Mouse (Mus musculus) spleen, adult 2 months (tissue): Measurements from ENCODE around the gene Bcar3. TPM values are rescaled to one million over a fixed set of nuclear protein-coding genes. Genes with fewer than 3 reads are reported as not detected.

Experiments
- DNase-seq, 2 experiments: peaks; one replicate each; pipeline versions ENCODE4 v3.0.0 to v3.0.0-alpha.2; 2012 to 2021; ENCODE audit warnings: low spot score in 2 of 2, low read depth in 1 of 2
- H3K27ac ChIP-seq: fragments of 200-500 bp; 2 replicates; pipeline ENCODE4 v1.5.1; 2012; ENCODE audit warnings: low read length, inconsistent platforms; ENCODE audit not compliant: insufficient read depth
- H3K27me3 ChIP-seq: fragments of 200-500 bp; 2 replicates; pipeline ENCODE4 v1.6.1; 2012; ENCODE audit warnings: mild to moderate bottlenecking, moderate library complexity, low read length, inconsistent platforms; ENCODE audit not compliant: control insufficient read depth, insufficient read depth
- H3K36me3 ChIP-seq: fragments of 200-500 bp; 2 replicates; pipeline ENCODE4 v1.6.1; 2012; ENCODE audit warnings: mild to moderate bottlenecking, low read length, inconsistent platforms; ENCODE audit not compliant: control insufficient read depth, insufficient read depth
- H3K4me1 ChIP-seq: fragments of 200-500 bp; 2 replicates; pipeline ENCODE4 v1.6.1; 2011; ENCODE audit warnings: inconsistent platforms; ENCODE audit not compliant: control insufficient read depth, insufficient read depth, insufficient read length
- H3K4me3 ChIP-seq: fragments of 200-500 bp; 2 replicates; pipeline ENCODE4 v1.5.1; 2011; ENCODE audit warnings: mild to moderate bottlenecking, inconsistent platforms; ENCODE audit not compliant: insufficient read depth, insufficient read length; ENCODE audit errors: extremely low read depth
- CTCF ChIP-seq: fragments of 200-500 bp; IDR thresholded peaks from 2 replicates; pipeline ENCODE4 v1.5.1; 2011; ENCODE audit warnings: mild to moderate bottlenecking, inconsistent platforms; ENCODE audit not compliant: insufficient read depth, insufficient read length, insufficient replicate concordance; ENCODE audit errors: extremely low read depth
- POLR2A ChIP-seq: fragments of 200-500 bp; IDR thresholded peaks from 2 replicates; pipeline ENCODE4 v1.6.1; 2011; ENCODE audit warnings: low read depth, low read length, inconsistent platforms
- WGBS: fragments of 180-500 bp; shearing (Covaris S2); methylation state at CpG from one replicate; pipeline ENCODE4 v1.1.7; 2018; 5-methylcytosine and 5-hydroxymethylcytosine counted together
- polyA plus RNA-seq: library from polyadenylated mRNA; depleted of rRNA; stranded (reverse); fragments of >200 nt; gene quantifications from 2 replicates; pipeline ENCODE4 v1.2.3, GENCODE M21; 2012

Bcar3 gene
- polyA plus RNA-seq, 1 experiment, result 54.4 TPM

DNA sequence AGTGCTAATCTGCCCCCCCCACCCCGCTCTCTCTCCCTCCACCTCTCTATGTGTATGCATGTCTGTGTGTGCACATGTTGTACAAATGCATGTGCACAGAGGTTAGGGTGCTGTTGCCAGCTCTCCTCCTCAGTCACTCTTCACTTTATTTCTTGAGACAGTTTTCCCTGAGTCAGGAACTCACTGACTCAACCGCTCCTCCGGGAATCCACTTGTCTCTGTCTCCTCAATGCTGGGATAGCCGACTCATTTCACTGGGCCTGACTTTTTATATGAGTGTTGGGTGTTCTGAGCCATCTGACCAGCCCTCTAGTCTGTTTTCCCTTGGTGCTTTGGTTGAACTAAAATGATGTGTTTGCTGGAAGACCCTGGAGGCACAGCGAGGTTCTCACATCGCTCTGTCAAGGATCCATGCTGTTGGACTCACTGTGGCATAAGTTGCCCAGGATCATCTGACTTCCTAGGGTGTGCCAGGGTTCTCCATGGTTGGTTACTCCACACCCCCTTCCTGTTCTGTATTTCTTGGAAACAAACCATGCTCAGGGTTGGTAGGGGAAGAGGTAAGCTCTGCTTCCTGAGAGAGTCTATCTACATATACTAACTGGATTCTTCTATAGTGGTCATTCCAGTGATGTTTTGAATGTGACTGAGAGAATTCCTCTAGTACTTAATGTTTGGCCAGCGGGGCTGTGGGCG is 77.9 kb downstream of the Bcar3 start:
- no peaks in the 10 kb centered on the region for H3K27me3 ChIP-seq
- H3K36me3 ChIP-seq, result no peaks in the 10 kb centered on the region
- H3K4me1 ChIP-seq, result peaks cover 22% of the 10 kb centered on the region
- no peak overlapping the region for H3K4me3 ChIP-seq
- no peak overlapping the region for H3K27ac ChIP-seq
- no peak for DNase-seq
- TF ChIP-seq CTCF (no peak), POLR2A (no peak)
- 90% methylated on average over 8 of the region's 8 CpGs for WGBS

DNA sequence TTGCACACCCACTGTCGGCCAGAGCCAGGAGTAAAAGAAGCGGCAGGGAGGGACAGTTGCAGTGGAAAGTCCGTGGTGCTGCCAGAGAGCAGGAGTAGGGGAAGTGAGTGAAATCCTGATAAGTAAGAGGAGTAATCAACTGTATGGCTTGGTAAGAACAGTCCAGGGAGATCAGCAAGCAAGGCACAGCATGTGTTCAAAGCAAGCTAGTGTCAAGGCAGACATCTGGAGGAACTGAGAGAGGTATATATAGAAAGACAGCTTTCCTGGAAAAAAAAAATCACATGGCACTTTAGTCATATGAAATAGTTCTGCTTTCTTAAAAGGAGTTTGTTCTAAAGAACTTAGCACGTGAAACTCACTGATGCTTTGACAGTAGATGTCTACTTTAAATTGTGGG is 78.7 kb downstream of the Bcar3 start:
- TF ChIP-seq POLR2A (no peak), CTCF (no peak)
- no peaks in the 10 kb centered on the region for H3K27me3 ChIP-seq
- H3K36me3 ChIP-seq, result no peaks in the 10 kb centered on the region
- H3K27ac ChIP-seq, result peak overlapping the region; percentile 60
- WGBS, result 20% methylated on average over 4 of the region's 4 CpGs
- DNase-seq, result peak in 1 of 2 experiments; percentile 65
- H3K4me1 ChIP-seq, result peaks cover 23% of the 10 kb centered on the region
- H3K4me3 ChIP-seq, result no peak overlapping the region

DNA sequence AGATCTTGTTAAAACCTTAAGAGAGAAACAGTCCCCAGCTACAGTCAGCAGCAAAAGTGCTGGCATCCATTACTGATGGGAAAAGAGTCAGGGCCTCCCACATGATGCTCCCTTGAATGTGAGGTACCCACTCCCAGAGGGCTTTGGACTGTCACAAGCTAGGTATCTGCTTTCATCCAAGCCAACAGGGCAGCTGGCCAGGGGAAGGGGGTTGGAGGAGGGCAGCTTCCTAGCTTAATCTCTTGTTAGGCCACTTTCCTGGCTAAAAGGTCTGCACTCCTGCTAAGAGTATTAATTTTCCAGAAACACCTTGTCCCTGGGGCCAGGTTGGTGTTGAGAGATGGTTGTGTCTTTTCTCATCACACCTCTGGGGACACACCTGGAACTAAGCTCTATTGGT is 82.1 kb downstream of the Bcar3 start:
- H3K36me3 ChIP-seq, result no peaks in the 10 kb centered on the region
- DNase-seq, result no peak
- no peaks in the 10 kb centered on the region for H3K27me3 ChIP-seq
- H3K27ac ChIP-seq, result no peak overlapping the region
- no peak for TF ChIP-seq CTCF
- TF ChIP-seq POLR2A, result no peak
- no peak overlapping the region for H3K4me3 ChIP-seq
- H3K4me1 ChIP-seq, result peaks cover 32% of the 10 kb centered on the region

DNA sequence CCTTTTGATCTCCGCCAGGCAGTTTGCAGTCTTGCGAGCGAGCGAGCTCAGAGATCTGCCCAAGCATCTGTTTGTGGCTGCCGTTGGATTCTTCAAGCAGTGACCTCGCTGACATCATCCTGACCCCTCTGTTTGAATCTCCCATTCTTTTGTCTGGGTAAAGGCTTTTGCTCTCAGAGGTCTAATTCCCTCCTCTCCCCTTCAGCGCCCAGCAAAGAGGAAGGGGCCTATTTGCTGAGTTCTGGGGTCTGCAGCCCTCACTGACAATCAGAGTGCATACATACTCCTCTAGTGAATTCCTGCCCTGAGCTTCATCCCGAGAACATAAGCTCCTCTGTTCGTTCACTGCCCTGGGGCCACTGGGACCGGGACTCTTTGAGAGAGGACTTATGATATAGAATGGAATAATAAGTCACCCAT is 82.5 kb downstream of the Bcar3 start:
- H3K4me3 ChIP-seq, result no peak overlapping the region
- H3K27ac ChIP-seq, result no peak overlapping the region
- no peaks in the 10 kb centered on the region for H3K36me3 ChIP-seq
- WGBS, result 54% methylated on average over 10 of the region's 10 CpGs
- peaks cover 32% of the 10 kb centered on the region for H3K4me1 ChIP-seq
- TF ChIP-seq POLR2A (no peak), CTCF (no peak)
- H3K27me3 ChIP-seq, result no peaks in the 10 kb centered on the region
- DNase-seq, result no peak

DNA sequence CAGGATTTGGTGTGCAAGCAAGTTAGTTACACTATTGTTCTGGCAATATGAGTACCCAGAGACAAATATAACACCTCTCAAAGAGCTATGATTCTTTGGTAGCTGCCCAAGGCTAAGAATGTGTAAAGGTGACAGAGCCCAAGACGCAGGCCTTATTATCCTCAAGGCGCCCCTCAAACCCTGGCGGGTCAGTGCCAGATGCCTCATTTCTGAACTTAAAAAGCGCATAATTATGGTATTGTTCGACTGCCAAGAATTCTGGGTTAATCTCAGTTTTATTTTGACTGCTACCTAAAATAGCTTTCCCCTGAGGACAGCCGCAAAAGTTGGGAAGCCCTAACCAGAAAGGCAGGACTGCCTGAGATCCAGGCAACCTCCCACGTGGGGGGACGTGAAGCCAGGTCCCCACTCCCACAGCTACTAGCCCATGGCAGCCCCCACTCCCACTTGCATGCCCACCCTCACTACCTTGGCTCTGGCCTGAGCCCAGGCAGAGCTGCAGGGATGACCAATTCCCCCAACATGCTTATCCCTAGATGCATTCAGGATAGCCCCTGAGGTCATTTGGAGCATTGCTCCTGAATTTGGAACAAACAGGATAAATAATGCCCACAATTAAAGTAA is 83.0 kb downstream of the Bcar3 start:
- Histone ChIP-seq H3K4me1 (peaks cover 30% of the 10 kb centered on the region), H3K27me3 (no peaks in the 10 kb centered on the region), H3K36me3 (no peaks in the 10 kb centered on the region), H3K27ac (no peak overlapping the region), H3K4me3 (no peak overlapping the region)
- DNase-seq, result no peak
- WGBS, result 75% methylated on average over 8 of the region's 8 CpGs
- TF ChIP-seq POLR2A, result no peak
- TF ChIP-seq CTCF, result no peak

DNA sequence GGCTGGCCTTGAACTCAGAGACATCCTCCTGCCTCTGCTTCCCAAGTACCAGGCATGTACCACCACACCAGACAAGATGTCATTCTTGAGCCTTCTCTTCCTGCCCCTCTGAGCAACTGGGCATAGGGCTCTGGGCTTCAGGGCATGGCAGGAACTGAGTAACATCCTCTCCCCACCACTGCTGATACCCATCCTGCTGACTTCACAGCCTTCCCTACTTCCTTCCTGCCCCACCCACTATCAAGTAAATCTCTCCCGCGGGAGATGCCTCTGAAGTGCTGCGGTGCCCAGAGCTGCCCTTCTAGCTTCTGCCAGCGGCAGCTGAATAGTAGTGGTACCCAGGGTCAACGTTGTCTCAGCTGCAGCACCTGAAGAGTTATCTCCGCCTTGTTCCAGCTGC is 84.7 kb downstream of the Bcar3 start:
- H3K4me3 ChIP-seq, result no peak overlapping the region
- DNase-seq, result no peak
- 13% methylated on average over 6 of the region's 6 CpGs for WGBS

DNA sequence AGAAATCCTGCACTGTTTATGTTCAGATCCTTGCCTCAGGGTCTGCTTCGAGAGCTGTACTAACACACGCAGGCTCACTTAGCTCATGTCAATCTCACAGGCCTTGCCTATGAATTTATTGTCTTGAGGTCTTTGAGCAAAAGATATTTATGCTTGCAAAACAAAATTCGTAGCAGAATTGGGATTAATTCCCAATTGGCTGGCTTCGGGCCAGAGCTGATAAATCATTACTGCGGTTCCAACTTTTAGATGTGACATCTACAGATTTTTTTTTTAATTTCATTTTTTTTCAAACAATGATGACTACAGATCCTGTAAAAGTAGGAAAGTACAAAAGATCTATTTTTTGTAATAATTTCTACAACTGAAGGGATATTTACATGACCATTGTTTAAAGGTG is 86.8 kb downstream of the Bcar3 start:
- Histone ChIP-seq H3K4me3 (no peak overlapping the region), H3K27ac (no peak overlapping the region), H3K27me3 (no peaks in the 10 kb centered on the region), H3K36me3 (no peaks in the 10 kb centered on the region), H3K4me1 (peaks cover 18% of the 10 kb centered on the region; the same call in 1 of the 2 replicates)
- no peak for TF ChIP-seq POLR2A
- no peak for TF ChIP-seq CTCF
- WGBS, result 91% methylated on average over 5 of the region's 5 CpGs
- no peak for DNase-seq

More for the DNA sequence above, 84.7 kb downstream of the Bcar3 start:
- Histone ChIP-seq H3K4me1 (peaks cover 22% of the 10 kb centered on the region; the same call in 1 of the 2 replicates), H3K27ac (0 out of 2 replicates have a peak overlapping the region, but pooled peaks have one; percentile 5), H3K36me3 (no peaks in the 10 kb centered on the region), H3K27me3 (no peaks in the 10 kb centered on the region)
- TF ChIP-seq POLR2A (no peak), CTCF (no peak)
